Mouse (Mus musculus): ENCODE data around the gene Irf2. TPM values are rescaled to one million over a fixed set of nuclear protein-coding genes. Genes with fewer than 3 reads are reported as not detected.

Irf2 gene
- polyA plus RNA-seq, 1 experiment from 2014 or later, result 27.0 TPM

- H3K4me3 ChIP-seq (ENCODE audit: low read depth, low read length), result no peak overlapping the region
- no peaks in the 10 kb centered on the region for H3K9me3 ChIP-seq (ENCODE audit: control insufficient read depth, low read length)
- H3K4me1 ChIP-seq (replicated peaks; ENCODE audit: control insufficient read depth, insufficient read depth), result no peaks in the 10 kb centered on the region
- no peak for DNase-seq (ENCODE audit: low spot score)
- no peak overlapping the region for H3K4me2 ChIP-seq (replicated peaks; ENCODE audit: low read depth)
- H3K9ac ChIP-seq (ENCODE audit: low read length), result no peak overlapping the region
- H3K27ac ChIP-seq (replicated peaks), result no peak overlapping the region
- 84% methylated on average over 10 of the region's 10 CpGs for WGBS
- H3K27me3 ChIP-seq (ENCODE audit: control insufficient read depth, insufficient read depth, low read length), result no peaks in the 10 kb centered on the region
- TF ChIP-seq EP300 (optimal IDR thresholded peaks at IDR 0.05), result no peak
- TF ChIP-seq CTCF (IDR thresholded peaks at IDR 0.05; ENCODE audit: low read depth), result no peak
- no peak for ATAC-seq (ENCODE audit: low FRiP score, low TSS enrichment)
- H3K36me3 ChIP-seq (ENCODE audit: control insufficient read depth, insufficient read depth, low read length), result 0 out of 2 replicates have a peak, but pooled peaks cover 4% of the 10 kb centered on the region
Observed at GRCm38 (mm10) chr8:46777760-46778460, 38.4 kb downstream of the Irf2 start.

DNA sequence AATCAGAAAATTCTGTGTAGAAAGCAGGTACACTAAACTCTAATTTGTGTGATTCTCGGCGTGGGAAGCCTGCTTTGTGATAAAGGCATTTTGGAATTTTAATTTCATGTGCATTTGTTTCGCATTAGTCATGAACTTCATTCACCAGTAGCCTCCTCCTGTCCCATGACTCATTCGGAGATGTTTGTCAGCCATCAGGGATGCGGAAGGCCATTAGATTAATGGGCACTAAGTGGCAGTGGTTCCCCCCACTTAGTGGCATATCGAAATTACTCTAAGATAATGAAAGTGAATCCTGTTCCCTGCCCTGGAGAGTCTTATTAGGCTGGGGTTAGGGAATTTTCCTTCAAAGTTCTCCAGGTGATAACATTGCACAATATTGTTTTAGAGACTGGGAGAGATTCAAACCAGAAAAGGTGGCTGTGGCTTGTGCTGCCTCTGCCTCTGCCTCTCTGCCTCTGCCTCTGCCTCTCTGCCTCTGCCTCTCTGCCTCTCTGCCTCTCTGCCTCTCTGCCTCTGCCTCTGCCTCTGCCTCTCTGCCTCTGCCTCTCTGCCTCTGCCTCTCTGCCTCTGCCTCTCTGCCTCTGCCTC is 41.6 kb downstream of the Irf2 start:
- Histone ChIP-seq H3K4me1 (replicated peaks; ENCODE audit: control insufficient read depth, insufficient read depth) (no peaks in the 10 kb centered on the region), H3K9me3 (ENCODE audit: control insufficient read depth, low read length) (no peaks in the 10 kb centered on the region), H3K36me3 (ENCODE audit: control insufficient read depth, insufficient read depth, low read length) (0 out of 2 replicates have a peak, but pooled peaks cover 4% of the 10 kb centered on the region), H3K4me2 (replicated peaks; ENCODE audit: low read depth) (no peak overlapping the region), H3K27ac (replicated peaks) (no peak overlapping the region), H3K27me3 (ENCODE audit: control insufficient read depth, insufficient read depth, low read length) (no peaks in the 10 kb centered on the region), H3K4me3 (ENCODE audit: low read depth, low read length) (no peak overlapping the region), H3K9ac (ENCODE audit: low read length) (no peak overlapping the region)
- ATAC-seq (ENCODE audit: low FRiP score, low TSS enrichment) (no peak), DNase-seq (ENCODE audit: low spot score) (no peak)
- 64% methylated on average over 6 of the region's 6 CpGs for WGBS
- TF ChIP-seq EP300 (optimal IDR thresholded peaks at IDR 0.05), result no peak
- no peak for TF ChIP-seq CTCF (IDR thresholded peaks at IDR 0.05; ENCODE audit: low read depth)

- Histone ChIP-seq H3K4me2 (replicated peaks; ENCODE audit: low read depth) (no peak overlapping the region), H3K27ac (replicated peaks) (no peak overlapping the region), H3K4me3 (ENCODE audit: low read depth, low read length) (no peak overlapping the region), H3K4me1 (replicated peaks; ENCODE audit: control insufficient read depth, insufficient read depth) (no peaks in the 10 kb centered on the region), H3K27me3 (ENCODE audit: control insufficient read depth, insufficient read depth, low read length) (no peaks in the 10 kb centered on the region), H3K9ac (ENCODE audit: low read length) (no peak overlapping the region), H3K36me3 (ENCODE audit: control insufficient read depth, insufficient read depth, low read length) (0 out of 2 replicates have a peak, but pooled peaks cover 4% of the 10 kb centered on the region), H3K9me3 (ENCODE audit: control insufficient read depth, low read length) (no peaks in the 10 kb centered on the region)
- no peak for ATAC-seq (ENCODE audit: low FRiP score, low TSS enrichment)
- WGBS, result 93% methylated on average over 5 of the region's 5 CpGs
- no peak for TF ChIP-seq CTCF (IDR thresholded peaks at IDR 0.05; ENCODE audit: low read depth)
- no peak for TF ChIP-seq EP300 (optimal IDR thresholded peaks at IDR 0.05)
- no peak for DNase-seq (ENCODE audit: low spot score)
Observed at GRCm38 (mm10) chr8:46782254-46782653, 42.7 kb downstream of the Irf2 start.

DNA sequence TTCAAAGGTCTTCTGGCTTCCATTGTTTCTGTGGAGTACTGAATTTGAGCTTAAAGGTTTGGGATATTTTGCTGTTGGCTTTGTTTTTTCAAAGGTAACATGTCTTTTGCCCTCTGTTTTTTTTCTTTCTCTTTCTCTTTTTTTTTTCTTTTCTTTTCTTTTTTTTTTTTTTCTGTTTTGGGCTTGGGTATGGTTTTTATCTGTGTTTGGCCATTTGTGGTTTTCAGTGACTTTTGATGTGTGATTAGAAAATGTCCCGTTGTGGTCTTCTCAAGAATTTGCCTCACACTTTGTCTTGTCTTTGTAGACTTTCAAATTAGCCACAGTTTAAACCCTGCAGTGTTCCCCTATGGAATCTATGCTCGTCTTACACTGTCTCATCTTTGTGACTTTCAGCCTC is 45.5 kb downstream of the Irf2 start:
- TF ChIP-seq CTCF (IDR thresholded peaks at IDR 0.05; ENCODE audit: low read depth), result no peak
- TF ChIP-seq EP300 (optimal IDR thresholded peaks at IDR 0.05), result no peak
- H3K27me3 ChIP-seq (ENCODE audit: control insufficient read depth, insufficient read depth, low read length), result no peaks in the 10 kb centered on the region
- 74% methylated on average over 2 of the region's 2 CpGs for WGBS

DNA sequence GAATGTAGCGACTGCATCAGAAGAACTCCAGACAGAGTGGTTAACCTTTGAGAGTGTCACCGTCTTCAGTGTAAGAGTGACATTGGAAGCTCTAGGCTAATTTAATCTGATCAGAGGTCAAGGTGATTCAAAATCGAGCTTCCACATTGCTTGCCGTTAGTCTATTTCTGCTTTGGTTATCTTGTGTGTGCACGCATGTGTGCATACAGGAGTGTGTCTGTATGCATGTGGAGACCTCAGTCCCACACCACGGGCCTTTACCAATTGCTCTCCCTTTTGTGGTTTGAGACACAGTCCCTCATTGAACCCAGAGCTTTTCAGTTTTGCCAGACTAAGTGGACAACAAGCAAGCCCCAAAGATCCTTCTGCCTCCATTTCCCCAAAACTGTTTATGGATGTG is 46.4 kb downstream of the Irf2 start:
- ATAC-seq (ENCODE audit: low FRiP score, low TSS enrichment), result no peak
- H3K36me3 ChIP-seq (ENCODE audit: control insufficient read depth, insufficient read depth, low read length), result no peaks in the 10 kb centered on the region
- H3K4me3 ChIP-seq (ENCODE audit: low read depth, low read length), result no peak overlapping the region
- no peak overlapping the region for H3K4me2 ChIP-seq (replicated peaks; ENCODE audit: low read depth)
- no peaks in the 10 kb centered on the region for H3K27me3 ChIP-seq (ENCODE audit: control insufficient read depth, insufficient read depth, low read length)
- TF ChIP-seq CTCF (IDR thresholded peaks at IDR 0.05; ENCODE audit: low read depth) (no peak), EP300 (optimal IDR thresholded peaks at IDR 0.05) (no peak)
- H3K9me3 ChIP-seq (ENCODE audit: control insufficient read depth, low read length), result no peaks in the 10 kb centered on the region
- WGBS, result 87% methylated on average over 6 of the region's 6 CpGs
- H3K9ac ChIP-seq (ENCODE audit: low read length), result no peak overlapping the region
- no peak overlapping the region for H3K27ac ChIP-seq (replicated peaks)
- DNase-seq (ENCODE audit: low spot score), result no peak
- H3K4me1 ChIP-seq (replicated peaks; ENCODE audit: control insufficient read depth, insufficient read depth), result no peaks in the 10 kb centered on the region

More for the DNA sequence above, 45.5 kb downstream of the Irf2 start:
- H3K27ac ChIP-seq (replicated peaks), result no peak overlapping the region
- no peak overlapping the region for H3K9ac ChIP-seq (ENCODE audit: low read length)
- no peaks in the 10 kb centered on the region for H3K9me3 ChIP-seq (ENCODE audit: control insufficient read depth, low read length)
- H3K4me1 ChIP-seq (replicated peaks; ENCODE audit: control insufficient read depth, insufficient read depth), result no peaks in the 10 kb centered on the region
- DNase-seq (ENCODE audit: low spot score), result no peak
- H3K36me3 ChIP-seq (ENCODE audit: control insufficient read depth, insufficient read depth, low read length), result 0 out of 2 replicates have a peak, but pooled peaks cover 2% of the 10 kb centered on the region
- ATAC-seq (ENCODE audit: low FRiP score, low TSS enrichment), result no peak
- H3K4me3 ChIP-seq (ENCODE audit: low read depth, low read length), result no peak overlapping the region
- H3K4me2 ChIP-seq (replicated peaks; ENCODE audit: low read depth), result no peak overlapping the region
